Comparison of ENCODE assay signal across 8 mouse cellular contexts in the genomic region with DNA sequence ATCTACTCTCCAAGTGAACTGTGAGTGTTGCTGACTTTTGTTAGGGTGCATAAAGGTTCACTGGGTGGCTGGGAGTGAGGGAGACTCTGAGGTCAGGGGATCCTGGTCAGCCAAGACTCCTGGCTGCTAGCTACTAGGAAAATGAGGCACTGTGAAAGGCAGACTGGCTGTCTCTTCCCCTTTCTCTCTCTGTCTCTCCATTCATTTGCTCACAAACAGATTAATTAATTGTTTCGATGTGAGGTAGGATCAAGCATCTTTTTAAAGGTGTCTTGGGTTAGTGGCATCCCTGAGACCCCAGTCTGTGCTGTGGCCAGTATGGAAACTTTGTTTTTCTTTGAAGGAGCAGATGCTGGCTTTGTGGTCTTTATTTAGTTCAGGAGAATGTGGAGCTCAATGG. TPM values are rescaled to one million over a fixed set of nuclear protein-coding genes. Genes with fewer than 3 reads are reported as not detected.
DNase-seq lines count a peak whose midpoint lies in the region; ATAC-seq and TF ChIP-seq lines count a peak whose summit lies in the region.

No protein-coding gene starts in this region.

- ATAC-seq in kidney, postnatal 0 days (replicated peaks; ENCODE audit: low FRiP score, low read depth): no peak
- no peak for ATAC-seq in embryonic facial prominence, embryonic 14.5 days (ENCODE audit: low read depth)
- no peak for ATAC-seq in intestine, embryonic 14.5 days (replicated peaks; ENCODE audit: low FRiP score, low TSS enrichment, low read depth)
- no peak for ATAC-seq in neural tube, embryonic 12.5 days (ENCODE audit: low FRiP score, low read depth)

- H3K4me3 ChIP-seq in kidney, postnatal 0 days (replicated peaks; ENCODE audit: low read depth, low read length): peak overlapping the region; percentile 58
- peak overlapping the region; percentile 62 for H3K4me3 ChIP-seq in embryonic facial prominence, embryonic 14.5 days (ENCODE audit: low read depth, low read length)
- peak overlapping the region; percentile 54 for H3K4me3 ChIP-seq in intestine, embryonic 14.5 days (ENCODE audit: low read depth, low read length)
- H3K4me3 ChIP-seq in neural tube, embryonic 12.5 days: peak overlapping the region; percentile 60
- no peak overlapping the region for H3K4me3 ChIP-seq in thymus, adult 2 months (ENCODE audit: control insufficient read depth, insufficient read depth, low read length)

- TF ChIP-seq CTCF in kidney, postnatal 0 days (IDR thresholded peaks at IDR 0.05; ENCODE audit: low read depth): no peak
- no peak for TF ChIP-seq CTCF in thymus, adult 2 months (IDR thresholded peaks at IDR 0.05; ENCODE audit: borderline replicate concordance, control insufficient read depth, extremely low read depth, insufficient read depth, low read length, poor library complexity)

- peaks cover 30% of the 10 kb centered on the region for H3K4me1 ChIP-seq in kidney, postnatal 0 days (replicated peaks; ENCODE audit: insufficient read depth, low read length)
- H3K4me1 ChIP-seq in embryonic facial prominence, embryonic 14.5 days (ENCODE audit: control insufficient read depth, insufficient read depth, low read length): peaks cover 58% of the 10 kb centered on the region
- H3K4me1 ChIP-seq in intestine, embryonic 14.5 days (replicated peaks; ENCODE audit: control insufficient read depth, insufficient read depth, low read length): peaks cover 28% of the 10 kb centered on the region
- H3K4me1 ChIP-seq in neural tube, embryonic 12.5 days: peaks cover 62% of the 10 kb centered on the region
- H3K4me1 ChIP-seq in thymus, adult 2 months (replicated peaks; ENCODE audit: control insufficient read depth, insufficient read depth, low read length): 0 out of 2 replicates have a peak, but pooled peaks cover 2% of the 10 kb centered on the region

- peak overlapping the region; percentile 60 for H3K4me2 ChIP-seq in kidney, postnatal 0 days (ENCODE audit: low read length)
- peak overlapping the region; percentile 62 for H3K4me2 ChIP-seq in embryonic facial prominence, embryonic 14.5 days (ENCODE audit: low read depth, low read length)
- peak overlapping the region; percentile 61 for H3K4me2 ChIP-seq in intestine, embryonic 14.5 days (ENCODE audit: low read length)
- peak overlapping the region; percentile 68 for H3K4me2 ChIP-seq in neural tube, embryonic 12.5 days (replicated peaks)

- WGBS in kidney, postnatal 0 days: 21% methylated on average over 1 of the region's 1 CpGs
- WGBS in embryonic facial prominence, embryonic 14.5 days: 23% methylated on average over 1 of the region's 1 CpGs
- 38% methylated on average over 1 of the region's 1 CpGs for WGBS in intestine, embryonic 14.5 days
- WGBS in neural tube, embryonic 12.5 days: 5% methylated on average over 1 of the region's 1 CpGs
- 50% methylated on average over 1 of the region's 1 CpGs for WGBS in thymus, adult 2 months

- H3K9me3 ChIP-seq in kidney, postnatal 0 days (replicated peaks; ENCODE audit: low read length): no peaks in the 10 kb centered on the region
- no peaks in the 10 kb centered on the region for H3K9me3 ChIP-seq in embryonic facial prominence, embryonic 14.5 days (ENCODE audit: control insufficient read depth, low read length)
- H3K9me3 ChIP-seq in intestine, embryonic 14.5 days (ENCODE audit: control insufficient read depth, low read length): no peaks in the 10 kb centered on the region
- H3K9me3 ChIP-seq in neural tube, embryonic 12.5 days: no peaks in the 10 kb centered on the region

- H3K36me3 ChIP-seq in kidney, postnatal 0 days (ENCODE audit: insufficient read depth, low read length): no peaks in the 10 kb centered on the region
- H3K36me3 ChIP-seq in embryonic facial prominence, embryonic 14.5 days (ENCODE audit: control insufficient read depth, insufficient read depth, low read length): 0 out of 2 replicates have a peak, but pooled peaks cover 7% of the 10 kb centered on the region
- no peaks in the 10 kb centered on the region for H3K36me3 ChIP-seq in intestine, embryonic 14.5 days (ENCODE audit: control insufficient read depth, insufficient read depth, low read length)
- H3K36me3 ChIP-seq in neural tube, embryonic 12.5 days: peaks cover 5% of the 10 kb centered on the region; the same call in 1 of the 2 replicates
- no peaks in the 10 kb centered on the region for H3K36me3 ChIP-seq in thymus, adult 2 months (ENCODE audit: control insufficient read depth, insufficient read depth, low read length)

- H3K27ac ChIP-seq in kidney, postnatal 0 days: peak overlapping the region; percentile 38
- peak overlapping the region; percentile 88 for H3K27ac ChIP-seq in embryonic facial prominence, embryonic 14.5 days (replicated peaks; ENCODE audit: low read depth, low read length)
- no peak overlapping the region for H3K27ac ChIP-seq in intestine, embryonic 14.5 days (ENCODE audit: low read depth)
- H3K27ac ChIP-seq in neural tube, embryonic 12.5 days: peak overlapping the region; percentile 71
- no peak overlapping the region for H3K27ac ChIP-seq in thymus, adult 2 months (ENCODE audit: control insufficient read depth, insufficient read depth, low read length)

- TF ChIP-seq POLR2A in thymus, adult 2 months (IDR thresholded peaks at IDR 0.05; ENCODE audit: control insufficient read depth, extremely low read depth, insufficient read depth, low read length, poor library complexity): no peak

- H3K27me3 ChIP-seq in kidney, postnatal 0 days (ENCODE audit: insufficient read depth, low read length): no peaks in the 10 kb centered on the region
- H3K27me3 ChIP-seq in embryonic facial prominence, embryonic 14.5 days (replicated peaks; ENCODE audit: control insufficient read depth, insufficient read depth, low read length): no peaks in the 10 kb centered on the region
- H3K27me3 ChIP-seq in intestine, embryonic 14.5 days (replicated peaks; ENCODE audit: control insufficient read depth, insufficient read depth, low read length): no peaks in the 10 kb centered on the region
- H3K27me3 ChIP-seq in neural tube, embryonic 12.5 days (replicated peaks): no peaks in the 10 kb centered on the region
- no peaks in the 10 kb centered on the region; the same call in 1 of the 2 replicates for H3K27me3 ChIP-seq in thymus, adult 2 months (ENCODE audit: control insufficient read depth, insufficient read depth, low read length)

- peak overlapping the region; percentile 65 for H3K9ac ChIP-seq in kidney, postnatal 0 days (ENCODE audit: low read depth, low read length)
- H3K9ac ChIP-seq in embryonic facial prominence, embryonic 14.5 days (ENCODE audit: low read depth, low read length): peak overlapping the region; percentile 83
- H3K9ac ChIP-seq in intestine, embryonic 14.5 days (ENCODE audit: low read length): peak overlapping the region; percentile 71
- peak overlapping the region; percentile 71 for H3K9ac ChIP-seq in neural tube, embryonic 12.5 days

- no peak for DNase-seq in kidney, postnatal 0 days (ENCODE audit: low spot score)
- DNase-seq in kidney, adult 18-20 months: no peak
- no peak for DNase-seq in embryonic facial prominence, embryonic 14.5 days (ENCODE audit: low spot score)
- DNase-seq in intestine, embryonic 14.5 days (ENCODE audit: low spot score): no peak
- no peak for DNase-seq in thymus, adult 2 months
- no peak for DNase-seq in ovary, postnatal 14 days (ENCODE audit: low spot score)
- DNase-seq in ovary, postnatal 10 days (ENCODE audit: low spot score): no peak

RNA-seq across cellular contexts. Expression of a gene that starts 1.0 kb away (rescaled TPM):
- polyA plus RNA-seq in kidney, postnatal 0 days (2015; fragmentation: Nextera tagmentation; extraction: Ambion mirVana): 52.2 and 52.6 TPM in 2 replicates
- 27.0 and 32.2 TPM in 2 replicates for polyA plus RNA-seq in embryonic facial prominence, embryonic 14.5 days (2014; fragmentation: Nextera tagmentation; extraction: Ambion mirVana)
- polyA plus RNA-seq in intestine, embryonic 14.5 days (2014; fragmentation: Nextera tagmentation; extraction: Ambion mirVana): 19.4 and 19.9 TPM in 2 replicates
- 34.0 and 38.0 TPM in 2 replicates for polyA plus RNA-seq in neural tube, embryonic 12.5 days (2016; fragmentation: Nextera tagmentation; extraction: Ambion mirVana)
- 17.1 and 24.7 TPM in 2 replicates for polyA plus RNA-seq in thymus, adult 2 months (2012; rRNA removed)

RNA-seq across cellular contexts. Expression of a gene that starts 51.6 kb away (rescaled TPM):
- 0.09 TPM in 1 of 2 replicates, not detected in the other for polyA plus RNA-seq in kidney, postnatal 0 days (2015; fragmentation: Nextera tagmentation; extraction: Ambion mirVana)
- polyA plus RNA-seq in embryonic facial prominence, embryonic 14.5 days (2014; fragmentation: Nextera tagmentation; extraction: Ambion mirVana): 0.73 and 1.8 TPM in 2 replicates
- 0.22 and 0.51 TPM in 2 replicates for polyA plus RNA-seq in intestine, embryonic 14.5 days (2014; fragmentation: Nextera tagmentation; extraction: Ambion mirVana)
- 0.13 TPM in 1 of 2 replicates, not detected in the other for polyA plus RNA-seq in neural tube, embryonic 12.5 days (2016; fragmentation: Nextera tagmentation; extraction: Ambion mirVana)
- 0.14 TPM in 1 of 2 replicates, not detected in the other for polyA plus RNA-seq in thymus, adult 2 months (2012; rRNA removed)

Comparison
In these comparisons a context has a peak if more than half of its experiments do, and no peak if none do; other contexts are left out.
1. H3K27ac ChIP-seq: peak in kidney, postnatal 0 days (single experiment), embryonic facial prominence, embryonic 14.5 days (single experiment) and neural tube, embryonic 12.5 days (single experiment); none in intestine, embryonic 14.5 days (single experiment) and thymus, adult 2 months (single experiment).
2. Peak in every context shown above with its lines, with median percentiles within 50 percentile points of each other: H3K4me2 ChIP-seq and H3K9ac ChIP-seq.